Mouse (Mus musculus) small intestine, adult 2 months (tissue): Measurements from ENCODE around the gene Ppp1r11.

Experiments
- CTCF ChIP-seq: fragments of 200-500 bp; IDR thresholded peaks from 2 replicates; pipeline ENCODE4 v1.5.1; 2012; ENCODE audit warnings: low read depth, mild to moderate bottlenecking, control low read depth, inconsistent platforms, low read length, moderate library complexity, mixed read lengths; ENCODE audit not compliant: insufficient replicate concordance, insufficient read length; ENCODE audit errors: extremely low read depth
- POLR2A ChIP-seq: fragments of 200-500 bp; IDR thresholded peaks from 2 replicates; pipeline ENCODE4 v1.6.1; 2012; ENCODE audit warnings: low read depth, mild to moderate bottlenecking, control low read depth, inconsistent platforms, low read length, moderate library complexity

DNA sequence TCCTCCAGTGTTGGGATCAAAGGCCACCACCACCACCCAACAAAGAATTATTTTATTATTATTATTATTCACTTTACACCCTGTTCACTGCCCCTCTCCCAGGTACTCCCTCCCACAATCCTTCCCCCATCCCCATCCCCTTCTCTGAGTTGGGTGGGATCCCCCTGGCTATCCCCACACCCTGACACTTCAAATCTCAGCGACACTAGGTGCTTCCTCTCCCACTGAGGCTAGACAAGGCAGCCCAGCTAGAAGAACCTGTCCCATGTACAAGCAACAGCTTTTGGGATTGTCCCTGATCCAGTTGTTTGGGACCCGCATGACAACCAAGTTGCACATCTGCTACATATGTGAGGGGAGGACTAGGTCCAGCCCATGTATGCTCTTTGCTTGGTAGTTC, 1.1 kb upstream of the Ppp1r11 start:
- TF ChIP-seq CTCF (no peak), POLR2A (no peak)
